Mouse (Mus musculus) gastrocnemius, adult 18-20 months (tissue): ENCODE results near the gene Entpd3. TPM values are rescaled to one million over a fixed set of nuclear protein-coding genes. Genes with fewer than 3 reads are reported as not detected.
A peak's percentile ranks its signal among the peaks of the same experiment; 100 is the strongest.

ENCODE experiments used
- DNase-seq: peaks from one replicate; pipeline ENCODE4 v3.0.0; 2021; ENCODE audit warnings: low spot score
- long read RNA-seq, 2 experiments: library from polyadenylated mRNA; stranded (forward); transcript quantifications; one replicate each; pipeline ENCODE4 v2.0.0; 2021
- total RNA-seq, 2 experiments: library from RNA; stranded (reverse); gene quantifications; 2 replicates each; pipeline ENCODE4 v1.2.3; 2021

The Entpd3 gene
- total RNA-seq: not detected
- long read RNA-seq, experiment 1: 0 reads
- long read RNA-seq, experiment 2: 0 reads

GRCm38 (mm10) chr9:120539662-120540251 is at the start of gene Entpd3:
Entpd3 (plus strand) TSS chr9:120539818.
- no peak for DNase-seq

GRCm38 (mm10) chr9:120491509-120491908 is 48.1 kb upstream of the Entpd3 start:
- no peak for DNase-seq

GRCm38 (mm10) chr9:120492010-120492399 is 47.6 kb upstream of the Entpd3 start, which contains the start of gene Eif1b:
Eif1b (plus strand) TSS chr9:120492232.
- DNase-seq: peak; percentile 12

GRCm38 (mm10) chr9:120492400-120493351 is 46.9 kb upstream of the Entpd3 start:
- peak; percentile 70 for DNase-seq

GRCm38 (mm10) chr9:120493781-120494180 is 45.8 kb upstream of the Entpd3 start:
- no peak for DNase-seq

- peak; percentile 66 for DNase-seq
These were observed 42.9 kb upstream of the Entpd3 start for GRCm38 (mm10) chr9:120496691-120497090.

GRCm38 (mm10) chr9:120497983-120498382 is 41.6 kb upstream of the Entpd3 start:
- DNase-seq: no peak

- no peak for DNase-seq
These were observed 38.3 kb upstream of the Entpd3 start for GRCm38 (mm10) chr9:120501191-120501902.

- DNase-seq: peak; percentile 64
These were observed 37.6 kb upstream of the Entpd3 start for GRCm38 (mm10) chr9:120502013-120502412.

- no peak for DNase-seq
These were observed 35.2 kb upstream of the Entpd3 start for GRCm38 (mm10) chr9:120504423-120504822.

GRCm38 (mm10) chr9:120511781-120512180 is 27.8 kb upstream of the Entpd3 start:
- no peak for DNase-seq

- no peak for DNase-seq
These were observed 22.9 kb upstream of the Entpd3 start for GRCm38 (mm10) chr9:120516720-120517119.

- DNase-seq: no peak
These were observed 20.7 kb upstream of the Entpd3 start for GRCm38 (mm10) chr9:120518946-120519345.

- no peak for DNase-seq
These were observed 20.0 kb upstream of the Entpd3 start for GRCm38 (mm10) chr9:120519469-120520125.

GRCm38 (mm10) chr9:120521161-120521560 is 18.5 kb upstream of the Entpd3 start:
- DNase-seq: no peak

- no peak for DNase-seq
These were observed 12.3 kb upstream of the Entpd3 start for GRCm38 (mm10) chr9:120527270-120527669.

GRCm38 (mm10) chr9:120527919-120528318 is 11.7 kb upstream of the Entpd3 start:
- DNase-seq: no peak

GRCm38 (mm10) chr9:120528815-120529510 is 10.7 kb upstream of the Entpd3 start:
- no peak for DNase-seq

GRCm38 (mm10) chr9:120530471-120530870 is 9.1 kb upstream of the Entpd3 start:
- DNase-seq: no peak

- no peak for DNase-seq
These were observed 7.6 kb upstream of the Entpd3 start for GRCm38 (mm10) chr9:120532062-120532461.

GRCm38 (mm10) chr9:120532691-120533090 is 6.9 kb upstream of the Entpd3 start:
- DNase-seq: no peak
